Mouse (Mus musculus): ENCODE results near the gene Hoxa9.

Hoxa9 gene

GRCm38 (mm10) chr6:52265306-52265912 is 34.5 kb upstream of the Hoxa9 start:
- no peak for TF ChIP-seq GATA4 (IDR thresholded peaks at IDR 0.05; ENCODE audit: insufficient replicate concordance, low read length)

- TF ChIP-seq GATA4 (IDR thresholded peaks at IDR 0.05; ENCODE audit: insufficient replicate concordance, low read length) = no peak
Measured at GRCm38 (mm10) chr6:52264106-52264790, 33.4 kb upstream of the Hoxa9 start.

- no peak for TF ChIP-seq GATA4 (IDR thresholded peaks at IDR 0.05; ENCODE audit: insufficient replicate concordance, low read length)
Measured at GRCm38 (mm10) chr6:52263321-52263585, 32.4 kb upstream of the Hoxa9 start.

GRCm38 (mm10) chr6:52262463-52263320 is 31.8 kb upstream of the Hoxa9 start:
- no peak for TF ChIP-seq GATA4 (IDR thresholded peaks at IDR 0.05; ENCODE audit: insufficient replicate concordance, low read length)

- TF ChIP-seq GATA4 (IDR thresholded peaks at IDR 0.05; ENCODE audit: insufficient replicate concordance, low read length) = no peak
Measured at GRCm38 (mm10) chr6:52261751-52262462, 31.0 kb upstream of the Hoxa9 start.

- no peak for TF ChIP-seq GATA4 (IDR thresholded peaks at IDR 0.05; ENCODE audit: insufficient replicate concordance, low read length)
Measured at GRCm38 (mm10) chr6:52260654-52261575, 30.0 kb upstream of the Hoxa9 start, which contains the start of gene Hoxa13. Gene Hoxa13, minus strand, starts transcription at chr6:52260880.

- no peak for TF ChIP-seq GATA4 (IDR thresholded peaks at IDR 0.05; ENCODE audit: insufficient replicate concordance, low read length)
Measured at GRCm38 (mm10) chr6:52259811-52260261, 28.9 kb upstream of the Hoxa9 start.

GRCm38 (mm10) chr6:52259081-52259790 is 28.3 kb upstream of the Hoxa9 start:
- no peak for TF ChIP-seq GATA4 (IDR thresholded peaks at IDR 0.05; ENCODE audit: insufficient replicate concordance, low read length)

GRCm38 (mm10) chr6:52256956-52257355 is 26.1 kb upstream of the Hoxa9 start:
- TF ChIP-seq GATA4 (IDR thresholded peaks at IDR 0.05; ENCODE audit: insufficient replicate concordance, low read length) = no peak

- TF ChIP-seq GATA4 (IDR thresholded peaks at IDR 0.05; ENCODE audit: insufficient replicate concordance, low read length) = no peak
Measured at GRCm38 (mm10) chr6:52253511-52254500, 22.9 kb upstream of the Hoxa9 start.

- no peak for TF ChIP-seq GATA4 (IDR thresholded peaks at IDR 0.05; ENCODE audit: insufficient replicate concordance, low read length)
Measured at GRCm38 (mm10) chr6:52252775-52253376, 22.0 kb upstream of the Hoxa9 start.
